Mouse (Mus musculus): ENCODE data around the gene Tmod3. TPM values are rescaled to one million over a fixed set of nuclear protein-coding genes. Genes with fewer than 3 reads are reported as not detected.
A peak's percentile ranks its signal among the peaks of the same experiment; 100 is the strongest.

Tmod3 gene
- polyA plus RNA-seq, 1 experiment from 2014 or later, result 30.6 TPM

DNA sequence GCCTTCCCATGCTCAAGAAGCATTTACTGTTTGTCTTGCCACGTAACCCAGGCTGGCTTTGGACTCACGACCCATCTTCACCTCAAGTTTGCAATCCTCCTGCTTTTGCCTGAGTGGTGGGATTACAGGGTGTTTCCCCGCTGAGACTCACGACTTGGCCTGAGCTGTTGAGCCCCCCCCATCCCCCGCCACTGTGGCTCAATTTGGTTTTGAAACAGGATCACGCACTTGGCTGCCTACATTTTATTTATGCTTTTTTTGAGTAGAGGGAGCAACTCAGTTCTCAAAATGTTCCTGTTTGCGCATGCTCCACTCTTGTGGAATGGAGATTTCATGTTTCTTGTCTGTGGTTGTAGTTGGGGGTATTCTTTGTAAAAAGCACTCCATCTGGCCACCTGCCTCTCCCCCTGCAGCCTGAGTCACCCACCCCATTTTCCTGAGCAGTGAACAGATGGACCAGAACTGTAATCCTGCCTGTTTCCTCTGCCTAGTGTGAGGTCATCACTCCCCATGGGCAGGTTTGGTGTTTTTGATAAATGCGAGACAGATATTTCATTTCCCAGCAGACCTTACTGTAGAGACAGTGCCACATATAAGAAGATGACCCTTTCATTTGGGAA is 80.2 kb downstream of the Tmod3 start:
- no peak for DNase-seq
- no peak for TF ChIP-seq EP300 (IDR thresholded peaks at IDR 0.05; ENCODE audit: low read depth)
- no peak for TF ChIP-seq CTCF (IDR thresholded peaks at IDR 0.05; ENCODE audit: low read depth)
- no peak for ATAC-seq
- no peaks in the 10 kb centered on the region for H3K9me3 ChIP-seq (ENCODE audit: low read length)
- H3K4me3 ChIP-seq (ENCODE audit: low read depth, low read length), result no peak overlapping the region
- H3K9ac ChIP-seq (replicated peaks), result no peak overlapping the region
- H3K4me2 ChIP-seq (ENCODE audit: low read depth, low read length), result no peak overlapping the region
- H3K27ac ChIP-seq (ENCODE audit: low read depth), result no peak overlapping the region
- no peaks in the 10 kb centered on the region for H3K27me3 ChIP-seq (ENCODE audit: insufficient read depth, low read length)
- H3K36me3 ChIP-seq (replicated peaks; ENCODE audit: insufficient read depth, low read length), result no peaks in the 10 kb centered on the region; the same call in 1 of the 2 replicates
- 70% methylated on average over 8 of the region's 8 CpGs for WGBS (ENCODE audit: insufficient replicate concordance)
- no peaks in the 10 kb centered on the region for H3K4me1 ChIP-seq (ENCODE audit: insufficient read depth)

DNA sequence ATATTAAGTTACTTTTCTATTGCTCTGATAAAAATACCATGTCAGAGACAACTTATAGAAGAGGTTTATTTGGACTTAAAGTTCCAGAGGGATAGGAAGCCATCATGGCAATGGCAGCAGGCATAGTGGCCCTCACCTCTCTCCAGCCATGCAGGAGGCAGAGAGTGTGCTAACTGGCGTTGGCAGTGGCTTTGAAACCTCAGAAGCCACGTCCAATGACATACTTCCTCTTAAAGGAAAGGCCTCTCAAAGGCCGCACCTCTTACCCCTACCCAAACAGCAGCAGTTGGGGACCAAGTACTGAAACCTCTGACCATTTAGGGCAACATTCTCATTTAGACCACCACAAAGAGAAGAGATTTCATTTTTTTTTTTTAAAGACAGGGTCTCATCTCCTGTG is 82.2 kb downstream of the Tmod3 start:
- no peak overlapping the region for H3K4me2 ChIP-seq (ENCODE audit: low read depth, low read length)
- ATAC-seq (no peak), DNase-seq (no peak)
- no peaks in the 10 kb centered on the region for H3K9me3 ChIP-seq (ENCODE audit: low read length)
- H3K36me3 ChIP-seq (replicated peaks; ENCODE audit: insufficient read depth, low read length), result no peaks in the 10 kb centered on the region; the same call in 1 of the 2 replicates
- no peak overlapping the region for H3K9ac ChIP-seq (replicated peaks)
- H3K4me1 ChIP-seq (ENCODE audit: insufficient read depth), result no peaks in the 10 kb centered on the region
- no peak for TF ChIP-seq CTCF (IDR thresholded peaks at IDR 0.05; ENCODE audit: low read depth)
- TF ChIP-seq EP300 (IDR thresholded peaks at IDR 0.05; ENCODE audit: low read depth), result no peak
- H3K4me3 ChIP-seq (ENCODE audit: low read depth, low read length), result no peak overlapping the region
- 36% methylated on average over 3 of the region's 3 CpGs for WGBS (ENCODE audit: insufficient replicate concordance)
- H3K27me3 ChIP-seq (ENCODE audit: insufficient read depth, low read length), result no peaks in the 10 kb centered on the region
- H3K27ac ChIP-seq (ENCODE audit: low read depth), result no peak overlapping the region

GRCm38 (mm10) chr9:75468297-75468696 is 91.2 kb downstream of the Tmod3 start:
- no peaks in the 10 kb centered on the region for H3K4me1 ChIP-seq (ENCODE audit: insufficient read depth)
- H3K36me3 ChIP-seq (replicated peaks; ENCODE audit: insufficient read depth, low read length), result peaks cover 19% of the 10 kb centered on the region; the same call in 1 of the 2 replicates
- no peak overlapping the region for H3K27ac ChIP-seq (ENCODE audit: low read depth)
- no peak overlapping the region for H3K9ac ChIP-seq (replicated peaks)
- DNase-seq (peak; percentile 40), ATAC-seq (peak; percentile 29)
- H3K27me3 ChIP-seq (ENCODE audit: insufficient read depth, low read length), result no peaks in the 10 kb centered on the region
- no peak overlapping the region for H3K4me3 ChIP-seq (ENCODE audit: low read depth, low read length)
- TF ChIP-seq CTCF (IDR thresholded peaks at IDR 0.05; ENCODE audit: low read depth), result peak; percentile 43
- TF ChIP-seq EP300 (IDR thresholded peaks at IDR 0.05; ENCODE audit: low read depth), result no peak
- WGBS (ENCODE audit: insufficient replicate concordance), result 78% methylated on average over 14 of the region's 14 CpGs
- no peaks in the 10 kb centered on the region for H3K9me3 ChIP-seq (ENCODE audit: low read length)
- no peak overlapping the region for H3K4me2 ChIP-seq (ENCODE audit: low read depth, low read length)

GRCm38 (mm10) chr9:75467581-75467980 is 91.9 kb downstream of the Tmod3 start:
- H3K36me3 ChIP-seq (replicated peaks; ENCODE audit: insufficient read depth, low read length), result peaks cover 24% of the 10 kb centered on the region; the same call in 1 of the 2 replicates
- no peak for DNase-seq
- no peaks in the 10 kb centered on the region for H3K4me1 ChIP-seq (ENCODE audit: insufficient read depth)
- no peak for TF ChIP-seq EP300 (IDR thresholded peaks at IDR 0.05; ENCODE audit: low read depth)
- TF ChIP-seq CTCF (IDR thresholded peaks at IDR 0.05; ENCODE audit: low read depth), result no peak
- H3K4me3 ChIP-seq (ENCODE audit: low read depth, low read length), result no peak overlapping the region
- H3K4me2 ChIP-seq (ENCODE audit: low read depth, low read length), result no peak overlapping the region
- no peak overlapping the region for H3K9ac ChIP-seq (replicated peaks)
- no peak for ATAC-seq
- no peak overlapping the region for H3K27ac ChIP-seq (ENCODE audit: low read depth)
- H3K27me3 ChIP-seq (ENCODE audit: insufficient read depth, low read length), result no peaks in the 10 kb centered on the region
- 87% methylated on average over 3 of the region's 3 CpGs for WGBS (ENCODE audit: insufficient replicate concordance)
- H3K9me3 ChIP-seq (ENCODE audit: low read length), result no peaks in the 10 kb centered on the region

DNA sequence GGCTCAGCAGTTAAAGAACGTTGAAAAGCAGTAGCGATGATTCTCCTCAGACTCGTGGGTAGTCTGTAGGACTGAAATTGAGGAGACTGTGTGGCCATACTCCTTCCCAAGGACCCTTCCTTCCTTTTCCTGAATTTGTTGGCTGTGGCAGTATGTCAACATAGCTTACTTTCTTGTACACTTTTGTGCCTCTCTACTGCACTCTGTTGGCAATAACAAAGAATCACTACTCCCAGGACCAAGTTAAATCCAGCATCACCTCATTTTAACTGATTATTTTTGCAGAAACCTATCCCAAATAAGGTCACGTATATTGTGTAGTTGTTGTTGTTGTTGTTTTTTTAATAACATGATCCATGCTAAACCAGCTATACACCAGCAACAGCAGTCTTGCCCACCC is 92.8 kb downstream of the Tmod3 start:
- H3K9ac ChIP-seq (replicated peaks), result no peak overlapping the region
- H3K4me1 ChIP-seq (ENCODE audit: insufficient read depth), result no peaks in the 10 kb centered on the region
- 77% methylated on average over 4 of the region's 4 CpGs for WGBS (ENCODE audit: insufficient replicate concordance)
- TF ChIP-seq CTCF (IDR thresholded peaks at IDR 0.05; ENCODE audit: low read depth) (peak; percentile 39), EP300 (IDR thresholded peaks at IDR 0.05; ENCODE audit: low read depth) (no peak)
- H3K36me3 ChIP-seq (replicated peaks; ENCODE audit: insufficient read depth, low read length), result peaks cover 32% of the 10 kb centered on the region
- DNase-seq, result no peak
- H3K9me3 ChIP-seq (ENCODE audit: low read length), result no peaks in the 10 kb centered on the region
- H3K4me2 ChIP-seq (ENCODE audit: low read depth, low read length), result no peak overlapping the region
- H3K27ac ChIP-seq (ENCODE audit: low read depth), result no peak overlapping the region
- no peak overlapping the region for H3K4me3 ChIP-seq (ENCODE audit: low read depth, low read length)
- no peaks in the 10 kb centered on the region for H3K27me3 ChIP-seq (ENCODE audit: insufficient read depth, low read length)
- no peak for ATAC-seq

DNA sequence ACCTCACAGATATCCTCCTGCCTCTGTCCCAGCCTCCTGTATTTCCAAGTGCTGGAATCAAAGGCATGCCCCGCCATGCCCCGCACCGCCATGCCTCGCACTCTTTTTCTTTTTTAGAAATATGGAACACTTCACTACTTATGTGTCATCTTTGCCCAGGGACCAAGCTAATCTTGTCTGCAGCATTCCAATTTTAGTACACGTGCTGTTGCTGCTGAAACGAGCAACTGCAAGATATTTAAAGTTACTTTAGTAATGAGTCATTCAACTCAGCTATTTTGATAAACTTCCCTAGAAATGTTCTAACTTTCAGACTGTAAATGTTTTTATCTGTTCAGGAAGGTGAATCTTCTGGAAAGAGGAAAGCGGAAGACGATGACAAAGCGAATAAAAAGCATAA is 93.6 kb downstream of the Tmod3 start:
- Histone ChIP-seq H3K4me2 (ENCODE audit: low read depth, low read length) (no peak overlapping the region), H3K9ac (replicated peaks) (no peak overlapping the region), H3K27ac (ENCODE audit: low read depth) (no peak overlapping the region), H3K27me3 (ENCODE audit: insufficient read depth, low read length) (no peaks in the 10 kb centered on the region), H3K4me3 (ENCODE audit: low read depth, low read length) (no peak overlapping the region), H3K9me3 (ENCODE audit: low read length) (no peaks in the 10 kb centered on the region), H3K4me1 (ENCODE audit: insufficient read depth) (no peaks in the 10 kb centered on the region), H3K36me3 (replicated peaks; ENCODE audit: insufficient read depth, low read length) (peaks cover 40% of the 10 kb centered on the region)
- no peak for TF ChIP-seq CTCF (IDR thresholded peaks at IDR 0.05; ENCODE audit: low read depth)
- TF ChIP-seq EP300 (IDR thresholded peaks at IDR 0.05; ENCODE audit: low read depth), result no peak
- WGBS (ENCODE audit: insufficient replicate concordance), result 79% methylated on average over 9 of the region's 9 CpGs
- DNase-seq (no peak), ATAC-seq (no peak)
